Mouse (Mus musculus) activated CD4-positive, CD25-positive, alpha-beta regulatory T cell, adult 9 weeks (primary cell): ENCODE results near the gene Trpc6. TPM values are rescaled to one million over a fixed set of nuclear protein-coding genes. Genes with fewer than 3 reads are reported as not detected.

Source experiments
- polyA plus RNA-seq: library from polyadenylated mRNA; unstranded; fragments of 100-300 nt; shearing (Covaris generic); gene quantifications from one replicate; pipeline ENCODE4 v1.2.1, GENCODE M21; 2017

The Trpc6 gene
- polyA plus RNA-seq: not detected

GRCm38 (mm10) chr9:8544041-8544794 is at the start of gene Trpc6:
Trpc6 (plus strand) TSS chr9:8544142.

